Mouse (Mus musculus) adrenal gland, adult 18-20 months (tissue): ENCODE measurements around the gene Med9. TPM values are rescaled to one million over a fixed set of nuclear protein-coding genes. Genes with fewer than 3 reads are reported as not detected.
"Not testable (repeated sequence)": the region's sequence is repeated elsewhere in the genome, so short reads cannot be mapped to it uniquely, and the experiment has no call there.

Source experiments
- DNase-seq, 2 experiments: peaks; one replicate each; pipeline ENCODE4 v3.0.0; 2021 to 2022; ENCODE audit warnings: low spot score in 2 of 2
- total RNA-seq, 2 experiments: library from RNA; stranded (reverse); gene quantifications; 1 replicate in 1 of 2; 2 replicates in 1 of 2; pipeline ENCODE4 v1.2.3; 2021

The Med9 gene
- total RNA-seq, 2 experiments from 2014 or later, result 23.3 to 24.3 TPM

DNA sequence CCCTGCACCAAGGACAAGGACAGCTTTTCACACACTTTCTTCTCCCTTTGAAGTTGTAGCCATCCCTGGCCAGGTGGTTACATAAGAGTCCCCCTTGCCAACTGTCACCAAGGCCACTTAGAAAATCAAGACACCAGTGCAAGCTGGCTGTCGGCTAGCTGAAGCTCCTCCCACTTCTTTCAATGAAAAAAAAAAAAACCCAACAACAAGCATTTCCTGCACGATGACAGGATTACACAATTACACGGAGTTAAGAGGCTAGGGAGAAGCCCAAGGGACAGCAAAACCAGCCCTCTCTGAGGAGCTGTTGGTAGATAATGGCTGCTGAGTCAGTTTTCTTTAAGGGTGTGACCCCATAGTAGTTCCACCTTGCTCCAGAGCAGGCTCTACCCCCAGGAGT lies 6.6 kb upstream of the Med9 start:
- DNase-seq, result no peak

- DNase-seq, result not testable (repeated sequence)
These were observed 3.2 kb upstream of the Med9 start for GRCm38 (mm10) chr11:59944855-59945254.

- DNase-seq, result no peak
These were observed 378 bp downstream of the Med9 start for GRCm38 (mm10) chr11:59948401-59948767.

DNA sequence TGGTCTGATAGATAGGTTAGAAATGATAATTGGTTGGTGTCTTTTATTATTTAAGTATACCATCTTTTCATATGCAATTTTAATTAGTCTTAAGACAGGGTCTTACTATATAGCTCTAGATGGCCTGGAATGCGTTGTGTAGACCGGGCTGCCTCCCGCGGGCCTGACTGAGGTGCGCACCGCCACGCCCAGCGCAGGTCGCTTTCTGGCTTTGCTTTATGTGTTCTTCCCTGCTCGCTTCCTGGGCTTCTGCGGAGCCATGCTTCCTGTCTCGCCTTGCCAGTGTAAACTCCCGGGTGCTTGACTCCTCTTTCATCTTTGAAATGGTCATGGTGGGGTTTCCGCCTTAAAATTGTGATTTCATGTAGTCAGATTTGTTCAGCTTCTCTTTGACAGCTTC lies 4.9 kb downstream of the Med9 start:
- no peak for DNase-seq

DNA sequence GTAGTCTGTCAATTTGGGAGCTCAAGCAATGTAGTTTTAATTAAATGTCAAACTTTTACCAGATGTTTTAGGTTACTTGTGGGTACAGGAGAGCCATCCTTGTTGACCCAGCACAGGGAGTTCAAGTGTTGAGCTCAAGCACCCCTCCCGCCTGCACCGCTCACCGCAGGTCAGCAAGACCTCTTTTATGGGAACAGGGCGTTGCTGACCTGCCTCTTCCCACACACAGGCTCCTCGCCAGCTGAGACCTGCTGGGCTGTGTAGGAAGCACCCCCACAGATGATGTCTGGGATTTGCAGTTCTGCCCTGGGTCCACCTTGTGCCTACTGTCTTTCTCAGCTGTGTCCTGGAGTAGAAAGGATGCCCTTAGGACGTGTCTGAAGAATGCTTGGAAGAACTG lies 8.7 kb downstream of the Med9 start:
- DNase-seq, result no peak

- no peak for DNase-seq
These were observed 11.4 kb downstream of the Med9 start for GRCm38 (mm10) chr11:59959453-59959852.

GRCm38 (mm10) chr11:59960476-59961337 lies 12.7 kb downstream of the Med9 start:
- no peak for DNase-seq

- no peak for DNase-seq
These were observed 13.4 kb downstream of the Med9 start for GRCm38 (mm10) chr11:59961338-59961875.

GRCm38 (mm10) chr11:59962590-59962989 lies 14.6 kb downstream of the Med9 start:
- no peak for DNase-seq

GRCm38 (mm10) chr11:59963364-59964162 lies 15.6 kb downstream of the Med9 start:
- no peak for DNase-seq

DNA sequence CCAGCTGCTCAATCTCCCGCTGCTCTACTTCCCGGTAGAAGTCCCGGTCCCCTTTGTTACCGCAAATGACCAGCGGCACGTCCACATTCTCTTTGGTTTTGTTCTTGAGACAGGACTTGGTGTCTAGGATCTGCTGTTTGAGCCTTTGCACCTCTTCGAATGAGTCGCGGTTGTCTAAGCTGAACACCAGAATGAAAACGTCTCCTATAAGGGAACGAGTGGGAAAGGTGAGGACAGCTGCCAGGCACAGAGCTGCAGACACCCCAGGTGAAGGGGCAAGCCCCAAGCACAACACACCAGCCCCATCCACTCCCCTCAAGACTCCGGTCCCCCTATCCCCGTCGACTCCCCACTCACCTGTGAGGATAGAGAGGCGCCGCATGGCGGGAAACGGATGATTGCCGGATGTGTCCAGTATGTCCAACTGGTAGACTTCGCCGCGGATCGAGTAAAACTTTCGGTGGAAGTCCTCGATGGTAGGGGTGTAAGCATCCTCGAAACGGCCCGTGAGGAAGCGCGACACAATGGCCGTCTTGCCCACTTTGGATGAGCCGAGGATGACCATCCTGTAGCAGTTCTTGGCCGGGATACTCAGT lies 16.3 kb downstream of the Med9 start:
- peak; percentile 37 to 54 for DNase-seq

DNA sequence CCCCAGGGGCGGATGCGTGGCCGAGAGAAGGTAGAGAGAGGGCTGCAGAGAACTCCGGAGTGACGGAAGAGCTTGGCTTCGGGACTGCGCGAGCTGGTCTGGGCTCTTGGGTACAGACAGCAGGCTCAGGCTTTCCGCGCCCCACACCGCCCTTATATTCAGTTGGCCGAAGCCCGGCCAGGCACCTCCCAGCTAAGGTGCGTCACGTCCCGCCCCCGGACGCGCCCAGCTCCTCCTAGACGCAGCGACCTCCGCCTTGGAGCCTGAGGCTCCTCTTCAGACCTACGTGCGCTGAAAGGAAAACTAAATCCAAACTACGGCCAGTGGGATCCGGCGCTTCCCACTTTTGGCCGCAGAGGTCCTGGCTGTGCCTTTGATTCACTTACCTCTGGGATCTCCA lies 16.8 kb downstream of the Med9 start, which contains the start of gene Rasd1:
Gene Rasd1 (minus strand): TSS at position 127 of the 400 bp plus-strand sequence.
- DNase-seq, result peak; percentile 85 to 93

- peak; percentile 80 to 81 for DNase-seq
These were observed 17.5 kb downstream of the Med9 start for GRCm38 (mm10) chr11:59965227-59966101.

GRCm38 (mm10) chr11:59966102-59966483 lies 18.1 kb downstream of the Med9 start:
- DNase-seq, result no peak

- DNase-seq, result no peak
These were observed 19.8 kb downstream of the Med9 start for GRCm38 (mm10) chr11:59967765-59968164.

- no peak for DNase-seq
These were observed 22.8 kb downstream of the Med9 start for GRCm38 (mm10) chr11:59970780-59971179.

GRCm38 (mm10) chr11:59971691-59972090 lies 23.7 kb downstream of the Med9 start:
- DNase-seq, result no peak

DNA sequence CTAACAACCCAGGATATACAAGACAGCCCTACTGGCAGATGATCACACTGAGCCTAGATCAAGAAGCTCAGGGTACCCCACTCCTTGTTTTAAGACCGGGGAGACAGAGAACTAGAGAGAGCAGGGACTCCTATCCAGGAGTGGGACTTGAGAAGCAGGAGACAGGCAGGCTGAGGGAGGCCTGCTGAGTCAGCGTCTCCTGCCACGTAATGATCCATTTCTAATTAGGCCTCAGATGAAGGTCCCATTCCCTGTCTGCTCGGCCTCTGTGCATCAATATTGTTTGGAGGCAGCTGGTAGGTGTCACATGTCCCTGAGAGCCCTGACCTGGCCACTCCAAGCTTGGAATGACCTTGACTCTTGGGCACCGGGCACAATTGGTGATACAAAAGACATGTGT lies 25.4 kb downstream of the Med9 start:
- DNase-seq, result no peak

- no peak for DNase-seq
These were observed 27.2 kb downstream of the Med9 start for GRCm38 (mm10) chr11:59975241-59975640.

DNA sequence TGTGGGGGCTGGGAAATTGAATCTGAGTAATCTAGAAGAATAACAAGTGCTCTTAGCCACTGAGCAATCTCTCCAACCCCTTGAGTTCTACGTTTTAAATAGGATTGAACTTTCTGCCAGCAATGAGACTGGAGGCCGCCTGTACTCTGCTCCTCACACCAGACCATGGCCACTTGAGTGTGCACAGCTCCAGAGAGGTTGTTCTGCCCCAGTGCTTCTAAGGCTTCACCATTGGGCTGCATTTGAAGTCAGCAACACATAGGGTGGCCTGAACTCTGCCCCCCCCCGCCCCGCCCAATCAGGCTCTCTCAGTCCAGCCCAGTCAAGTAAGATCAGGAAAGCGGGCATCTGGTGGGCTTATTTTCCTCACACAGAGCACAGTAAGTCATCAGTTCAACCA lies 29.8 kb downstream of the Med9 start:
- DNase-seq, result no peak

DNA sequence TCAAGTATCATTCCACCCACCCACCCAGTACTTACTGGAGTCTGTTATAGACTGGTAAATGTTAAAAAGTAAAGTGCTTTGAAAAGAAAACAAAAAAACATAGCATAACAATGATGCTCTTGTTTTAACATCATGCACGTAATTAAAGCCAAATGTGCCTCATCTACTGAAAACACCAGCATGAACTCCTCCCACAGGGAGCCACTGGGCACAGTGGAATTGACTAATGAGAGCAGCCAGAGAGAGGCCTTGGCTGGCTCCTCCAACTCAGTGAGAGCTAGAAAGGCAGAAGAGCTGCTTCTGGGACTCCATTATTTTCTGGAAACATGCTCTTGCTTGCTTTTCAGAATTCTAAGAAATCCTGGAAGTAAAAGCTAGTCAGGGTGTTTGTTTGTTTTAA lies 41.4 kb downstream of the Med9 start:
- no peak for DNase-seq
